Mouse (Mus musculus): ENCODE measurements around the gene Itgb2. TPM values are rescaled to one million over a fixed set of nuclear protein-coding genes. Genes with fewer than 3 reads are reported as not detected.
A peak's percentile ranks its signal among the peaks of the same experiment; 100 is the strongest.

The Itgb2 gene
- total RNA-seq, 2 experiments from 2014 or later, result 3.3 to 4.4 TPM

DNA sequence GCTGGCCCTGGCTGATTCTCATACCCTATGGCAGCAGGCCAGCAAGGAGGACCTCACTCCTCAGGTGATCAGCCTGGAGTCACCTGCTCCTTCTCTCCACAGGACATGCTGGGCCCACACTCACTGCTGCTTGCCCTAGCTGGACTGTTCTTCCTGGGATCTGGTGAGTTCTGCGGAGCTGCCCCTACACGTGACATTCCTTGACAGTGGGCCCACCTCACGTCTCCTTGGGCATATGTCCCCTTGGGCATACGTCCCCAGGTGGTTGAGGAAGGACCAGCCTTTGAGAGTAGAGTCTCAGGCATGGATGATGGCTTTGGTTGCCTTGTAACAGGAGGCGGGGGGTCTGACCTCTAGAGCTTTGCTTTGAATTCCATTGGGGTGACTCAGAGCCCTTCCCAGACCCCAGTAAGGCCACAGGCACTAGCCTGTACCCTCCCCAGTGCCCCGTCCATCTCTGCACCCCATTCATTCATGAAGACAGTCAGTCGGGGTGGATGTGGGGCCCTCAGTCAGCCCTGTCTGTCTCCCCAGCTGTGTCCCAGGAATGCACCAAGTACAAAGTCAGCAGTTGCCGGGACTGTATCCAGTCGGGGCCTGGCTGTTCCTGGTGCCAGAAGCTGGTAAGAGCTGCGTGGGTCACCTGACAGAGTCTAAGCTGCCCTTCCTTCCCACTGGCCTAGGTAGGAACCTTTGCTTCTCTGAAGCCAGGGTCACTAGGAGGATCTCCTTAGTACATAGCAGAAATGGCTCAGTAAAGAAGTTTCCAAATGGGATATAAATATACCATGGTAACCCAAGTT lies 12.0 kb downstream of the Itgb2 start:
- intact Hi-C loops (cut with DNase I), result no loop called here

DNA sequence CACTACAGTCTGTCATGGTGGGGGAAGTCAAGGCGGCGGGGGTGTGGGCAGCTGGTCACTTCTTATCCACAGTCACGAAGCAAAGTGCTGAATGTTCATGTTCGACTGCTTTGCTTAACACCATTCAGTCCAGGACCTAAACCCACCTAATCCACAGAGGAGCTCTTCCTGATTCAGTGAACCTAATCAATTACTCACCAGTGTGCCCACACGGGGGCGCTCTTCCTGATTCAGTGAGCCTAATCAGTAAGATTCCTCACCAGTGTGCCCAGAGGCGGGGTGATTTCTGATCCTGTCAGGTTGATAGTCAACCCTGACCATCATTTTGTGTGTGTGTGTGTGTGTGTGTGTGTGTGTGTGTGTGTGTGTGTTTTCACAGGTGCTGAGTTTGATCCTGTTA lies 13.2 kb downstream of the Itgb2 start:
- DNase-seq, result no peak
- intact Hi-C loops (cut with DNase I), result no loop called here

More for the DNA sequence above, 12.0 kb downstream of the Itgb2 start:
- DNase-seq, result no peak

DNA sequence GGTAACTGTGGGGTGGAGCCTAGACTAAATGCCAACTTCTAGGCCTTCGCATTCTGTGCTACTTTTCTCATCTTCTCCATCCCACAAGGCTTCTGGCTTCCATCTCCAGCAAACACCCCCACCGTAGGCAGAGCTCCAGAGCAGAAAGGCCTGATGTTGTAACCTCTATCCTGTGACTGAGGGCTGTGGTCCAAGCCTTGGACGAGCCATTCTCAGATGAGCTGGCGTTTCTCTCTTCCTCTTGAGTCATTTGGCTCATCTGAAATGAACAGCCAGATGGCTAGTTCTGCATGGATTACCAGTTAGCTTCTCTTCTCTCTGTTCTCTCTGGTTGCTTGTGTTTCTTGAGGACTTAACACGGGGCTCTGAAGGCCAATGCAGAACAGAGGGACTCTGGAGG lies 14.9 kb downstream of the Itgb2 start:
- intact Hi-C loops (cut with DNase I), result no loop called here
- peak; percentile 76 for DNase-seq

DNA sequence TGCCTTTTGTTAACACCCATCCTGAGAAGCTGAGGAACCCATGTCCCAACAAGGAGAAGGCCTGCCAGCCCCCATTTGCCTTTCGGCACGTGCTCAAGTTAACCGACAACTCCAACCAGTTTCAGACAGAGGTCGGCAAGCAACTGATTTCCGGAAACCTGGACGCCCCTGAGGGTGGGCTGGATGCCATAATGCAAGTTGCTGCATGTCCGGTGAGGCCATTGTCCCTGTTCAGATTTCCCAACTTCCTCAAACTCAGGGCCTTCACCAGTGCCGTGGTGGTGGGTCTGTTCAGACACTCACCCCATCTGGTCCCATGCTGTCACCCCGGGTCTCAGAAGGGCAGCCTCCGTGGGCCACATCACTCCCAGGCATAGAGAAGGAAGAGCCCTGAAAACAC lies 18.5 kb downstream of the Itgb2 start:
- intact Hi-C loops (cut with DNase I), result no loop called here

DNA sequence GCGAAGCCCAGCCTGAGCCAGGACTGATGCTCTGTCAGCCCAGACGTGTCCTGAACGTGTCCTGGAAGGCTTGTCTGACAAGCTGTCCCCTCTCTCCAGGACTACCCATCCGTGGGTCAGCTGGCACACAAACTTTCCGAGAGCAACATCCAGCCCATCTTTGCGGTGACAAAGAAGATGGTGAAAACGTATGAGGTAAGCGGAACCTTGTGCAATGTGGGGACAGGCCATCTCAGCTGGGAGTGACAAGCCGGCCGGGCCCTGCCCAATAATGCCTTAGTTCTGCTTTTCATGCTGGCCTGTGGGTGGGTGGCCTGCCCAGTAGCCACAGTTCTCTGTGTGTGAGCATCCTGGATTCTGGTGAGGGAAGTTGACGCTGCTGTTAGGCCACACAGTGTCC lies 20.8 kb downstream of the Itgb2 start:
- peak in 1 of 2 experiments; percentile 24 for DNase-seq
- intact Hi-C loops (cut with DNase I), result no loop called here

More for the DNA sequence above, 18.5 kb downstream of the Itgb2 start:
- DNase-seq, result no peak

DNA sequence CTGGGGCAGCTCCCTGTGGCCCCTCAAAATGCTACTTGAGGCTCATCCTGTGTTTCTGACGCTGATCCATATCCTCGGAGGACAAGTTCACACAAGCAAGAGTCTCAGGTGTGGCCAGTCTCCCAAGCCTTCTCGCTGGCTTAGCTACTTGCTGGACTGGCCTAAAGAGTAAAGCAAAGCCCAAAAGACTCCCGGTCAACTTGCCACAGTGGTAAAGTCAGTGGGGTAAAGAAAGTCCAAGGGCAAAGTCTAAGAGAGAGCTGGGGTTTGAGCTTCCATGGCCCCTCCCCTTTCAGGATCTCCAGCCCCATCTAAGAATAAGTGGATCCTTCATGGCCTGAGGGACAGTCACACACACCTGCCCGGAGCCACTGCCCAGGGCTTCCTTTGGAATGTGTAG lies 22.1 kb downstream of the Itgb2 start:
- DNase-seq, result no peak
- intact Hi-C loops (cut with DNase I), result no loop called here

DNA sequence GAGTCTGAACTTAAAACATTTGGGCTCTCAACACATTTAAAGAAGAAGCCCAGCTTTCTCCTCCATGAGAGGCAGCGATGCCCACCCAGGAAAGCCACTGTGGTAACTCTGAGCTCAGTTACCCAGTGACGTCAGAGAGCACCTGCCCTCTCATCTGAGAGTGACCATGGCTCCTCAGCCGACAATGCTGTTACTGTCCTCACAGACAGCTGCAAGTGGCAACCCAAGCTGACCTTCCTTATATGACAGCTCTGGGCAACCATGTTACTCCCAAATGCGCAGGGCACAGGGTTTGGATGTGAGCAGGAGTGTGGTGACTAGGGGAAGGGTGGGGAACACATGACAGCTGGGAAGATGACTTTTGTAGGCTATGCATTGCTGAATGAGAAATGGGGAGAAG lies 23.2 kb downstream of the Itgb2 start:
- intact Hi-C loops (cut with DNase I), result no loop called here

DNA sequence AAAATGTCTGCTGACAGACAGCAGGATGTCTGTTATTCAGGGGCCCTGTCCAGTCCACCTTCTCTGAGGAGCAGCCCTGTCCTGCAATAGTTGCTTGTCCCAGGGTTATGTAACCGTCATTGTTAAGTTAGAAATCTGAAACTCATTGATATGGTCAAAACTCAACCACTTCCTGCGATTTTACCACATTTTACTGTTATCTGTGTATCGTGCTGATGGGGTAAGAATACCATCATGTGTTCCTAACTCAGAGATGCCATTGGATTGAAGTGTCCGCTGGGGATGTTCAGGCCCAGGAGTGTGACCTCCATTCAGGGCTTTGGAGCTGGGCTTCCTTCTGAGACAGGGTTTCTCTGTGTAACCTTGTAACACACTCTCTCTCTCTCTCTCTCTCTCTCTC lies 24.9 kb downstream of the Itgb2 start:
- DNase-seq, result no peak
- intact Hi-C loops (cut with DNase I), result no loop called here

More for the DNA sequence above, 23.2 kb downstream of the Itgb2 start:
- no peak for DNase-seq

DNA sequence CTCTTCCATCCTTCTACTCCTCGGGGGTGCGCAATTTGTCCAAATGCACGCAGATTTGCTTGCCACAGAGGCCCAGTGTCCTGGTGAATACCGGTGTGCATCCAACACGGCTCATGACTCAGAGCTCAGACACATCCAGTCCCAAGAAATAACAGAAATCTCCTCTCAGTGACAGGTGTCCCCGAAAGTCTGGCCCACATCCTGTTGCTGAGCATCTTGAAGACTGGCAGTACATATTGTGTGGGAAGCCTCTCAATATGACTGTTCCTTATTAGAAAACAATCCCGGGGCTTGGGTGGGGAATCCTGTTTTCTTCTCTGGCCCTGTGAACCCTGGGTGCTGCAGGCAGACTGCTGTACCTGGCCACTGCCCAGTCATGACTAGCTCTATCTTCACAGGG lies 26.6 kb downstream of the Itgb2 start:
- DNase-seq, result no peak
- intact Hi-C loops (cut with DNase I), result no loop called here

DNA sequence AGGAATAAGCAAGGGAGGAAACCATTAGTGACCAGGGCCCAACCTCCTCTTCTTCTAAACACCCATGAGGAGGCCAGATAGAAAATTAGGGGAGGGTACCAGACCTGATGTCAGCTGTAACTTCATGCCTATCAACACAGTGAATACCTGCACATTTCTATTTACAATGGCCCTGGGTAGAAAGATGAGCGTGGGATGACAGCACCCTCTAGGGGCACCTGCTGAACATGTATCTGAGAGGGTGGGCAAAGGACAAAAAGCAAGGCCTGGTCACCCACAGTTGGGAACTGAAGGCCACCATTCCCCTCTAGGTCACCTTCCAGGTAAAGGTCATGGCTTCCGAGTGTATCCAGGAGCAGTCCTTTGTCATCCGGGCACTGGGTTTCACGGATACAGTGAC lies 27.6 kb downstream of the Itgb2 start:
- intact Hi-C loops (cut with DNase I), result no loop called here

DNA sequence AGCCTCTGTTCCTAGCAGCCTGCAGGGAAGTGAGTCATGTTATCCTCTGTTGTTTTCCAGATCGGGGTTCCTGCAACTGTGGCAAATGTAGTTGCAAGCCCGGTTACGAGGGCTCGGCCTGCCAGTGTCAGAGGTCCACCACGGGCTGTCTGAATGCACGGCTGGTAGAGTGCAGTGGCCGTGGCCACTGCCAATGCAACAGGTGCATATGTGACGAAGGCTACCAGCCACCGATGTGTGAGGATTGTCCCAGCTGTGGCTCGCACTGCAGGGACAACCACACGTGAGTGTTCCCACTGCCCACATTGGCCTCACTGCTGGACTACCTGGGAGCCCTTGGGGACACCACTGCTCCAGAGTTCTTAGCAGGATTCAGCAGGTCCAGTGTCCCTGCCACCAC lies 30.0 kb downstream of the Itgb2 start:
- DNase-seq, result no peak
- intact Hi-C loops (cut with DNase I), result no loop called here

More for the DNA sequence above, 27.6 kb downstream of the Itgb2 start:
- DNase-seq, result no peak

DNA sequence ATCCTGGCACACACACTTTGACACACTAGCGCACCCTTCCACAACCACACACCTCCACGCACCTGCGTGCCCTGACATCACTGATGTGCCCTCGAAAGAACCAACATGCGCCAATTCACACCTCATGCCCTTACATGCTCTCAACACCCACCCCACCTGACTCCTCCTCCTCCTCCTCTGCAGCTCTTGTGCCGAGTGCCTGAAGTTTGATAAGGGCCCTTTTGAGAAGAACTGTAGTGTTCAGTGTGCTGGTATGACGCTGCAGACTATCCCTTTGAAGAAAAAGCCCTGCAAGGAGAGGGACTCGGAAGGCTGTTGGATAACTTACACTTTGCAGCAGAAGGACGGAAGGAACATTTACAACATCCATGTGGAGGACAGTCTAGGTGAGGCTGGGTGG lies 30.8 kb downstream of the Itgb2 start:
- no peak for DNase-seq
- intact Hi-C loops (cut with DNase I), result no loop called here

DNA sequence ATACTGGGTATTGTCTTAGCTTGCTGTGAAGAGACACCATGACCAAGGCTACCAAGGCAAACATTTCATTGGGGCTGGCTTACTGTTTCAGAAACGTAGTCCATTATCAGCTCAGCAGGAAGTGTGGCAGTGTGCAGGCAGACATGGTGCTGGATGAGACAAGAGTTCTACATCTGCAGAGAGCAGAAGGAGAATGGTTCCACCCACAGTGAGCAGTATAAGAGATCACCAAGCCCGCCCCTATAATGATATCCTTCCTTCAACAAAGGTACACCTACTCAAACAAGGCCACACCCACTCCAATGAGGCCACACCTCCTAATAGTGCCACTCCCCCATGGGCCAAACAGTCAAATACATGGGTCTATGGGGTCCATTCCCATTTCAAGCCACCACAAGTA lies 31.5 kb downstream of the Itgb2 start:
- intact Hi-C loops (cut with DNase I), result no loop called here

DNA sequence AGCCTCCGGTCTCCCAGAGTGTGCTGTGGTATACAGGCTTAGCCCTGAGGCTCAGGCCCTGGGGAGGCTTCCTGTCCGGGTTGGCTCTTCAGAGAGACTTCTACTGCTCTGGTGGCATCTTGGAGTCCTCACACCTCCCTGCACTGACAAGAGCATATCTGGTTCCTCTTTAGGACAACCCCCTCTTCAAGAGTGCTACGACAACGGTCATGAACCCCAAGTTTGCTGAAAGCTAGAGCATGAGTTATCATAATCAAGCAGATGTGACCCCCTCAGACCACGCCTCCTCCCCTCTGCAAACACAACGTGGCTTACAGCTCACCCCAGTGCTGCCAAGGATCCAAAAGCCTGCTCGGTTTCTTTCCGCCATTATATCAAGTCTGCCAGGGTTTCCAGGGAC lies 35.0 kb downstream of the Itgb2 start:
- no peak for DNase-seq
- intact Hi-C loops (cut with DNase I), result loop anchor here (5.0 kb wide), 1 partner anchor 283 kb away; no protein-coding TSS in a partner anchor

More for the DNA sequence above, 31.5 kb downstream of the Itgb2 start:
- no peak for DNase-seq

DNA sequence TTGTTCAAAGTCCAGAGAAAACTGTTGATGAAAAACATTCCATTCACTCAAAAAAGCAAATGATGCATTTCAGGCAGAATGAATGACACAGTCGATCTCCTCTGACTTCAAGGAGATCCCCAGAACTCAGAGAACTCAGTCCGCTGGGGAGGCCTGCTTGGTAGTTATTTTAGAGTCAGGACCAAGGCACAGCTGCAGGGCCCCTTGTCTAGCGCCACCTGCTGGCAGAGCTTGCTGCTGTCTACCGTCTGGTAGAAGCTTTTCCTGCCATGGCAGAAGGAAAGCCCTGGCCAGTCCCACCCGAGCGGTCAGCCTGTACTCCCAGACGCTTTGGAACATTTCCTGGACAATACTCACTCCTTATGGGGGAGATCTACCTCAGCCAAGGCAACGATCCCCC lies 36.6 kb downstream of the Itgb2 start:
- DNase-seq, result peak; percentile 86 to 92
- intact Hi-C loops (cut with DNase I), result loop anchor here (1.0 to 5.0 kb wide), 2 partner anchors 49 to 284 kb away; no protein-coding TSS in a partner anchor

DNA sequence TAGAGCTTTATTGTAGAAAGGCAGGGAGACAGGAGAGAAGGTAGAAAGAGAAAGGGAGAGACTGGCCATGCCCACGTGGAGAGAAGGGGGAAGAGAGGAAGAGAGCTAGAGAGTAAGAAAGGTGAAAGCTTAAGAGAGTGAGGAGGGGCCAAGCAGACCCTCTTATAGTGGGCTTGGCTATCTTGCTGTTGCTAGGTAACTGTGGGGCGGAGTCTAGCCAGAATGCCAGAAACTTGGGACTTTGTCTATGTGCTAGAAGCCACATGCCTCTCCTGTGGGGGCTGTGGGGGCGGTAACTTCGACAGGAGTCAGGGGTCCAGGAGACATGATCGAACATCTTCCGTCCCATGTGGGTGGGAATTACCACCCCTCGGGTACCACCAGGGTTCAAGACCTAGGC lies 39.4 kb downstream of the Itgb2 start:
- intact Hi-C loops (cut with DNase I), result loop anchor here (5.0 kb wide), 1 partner anchor 287 kb away; no protein-coding TSS in a partner anchor
- DNase-seq, result no peak

DNA sequence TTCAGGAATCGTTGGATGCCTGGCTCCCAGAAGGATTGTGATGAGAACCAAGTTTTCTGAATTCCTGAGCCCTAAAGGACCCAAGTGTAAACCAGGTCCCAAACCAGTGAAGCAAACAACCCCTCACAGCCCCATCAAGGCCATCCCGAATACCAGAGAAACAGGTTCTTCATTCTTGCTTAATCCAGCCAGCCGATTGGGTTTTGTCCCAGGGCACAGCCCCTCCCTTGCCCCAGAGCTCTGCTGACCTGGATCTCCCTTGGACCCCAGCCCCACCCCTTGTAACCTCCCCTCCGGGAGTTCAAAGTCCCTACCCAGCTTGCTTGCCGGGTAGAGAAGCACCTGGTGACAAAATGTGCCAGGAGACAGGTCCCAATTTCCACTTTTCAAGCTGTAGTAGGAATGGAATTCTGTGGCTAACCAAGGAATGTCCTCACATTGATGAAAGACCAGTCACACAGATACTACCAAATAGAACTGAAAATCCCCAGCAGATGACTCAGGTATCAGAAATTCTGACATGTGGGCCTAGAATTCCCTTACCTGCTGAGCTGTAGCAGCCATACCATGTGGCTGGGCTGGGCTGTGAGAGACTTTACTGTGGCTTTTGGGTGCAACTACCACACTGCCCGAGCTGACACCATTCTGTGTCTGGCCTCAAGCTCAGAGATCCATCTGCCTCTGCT lies 40.1 kb downstream of the Itgb2 start:
- DNase-seq, result no peak
- intact Hi-C loops (cut with DNase I), result loop anchor here (5.0 kb wide), 1 partner anchor 288 kb away; no protein-coding TSS in a partner anchor

DNA sequence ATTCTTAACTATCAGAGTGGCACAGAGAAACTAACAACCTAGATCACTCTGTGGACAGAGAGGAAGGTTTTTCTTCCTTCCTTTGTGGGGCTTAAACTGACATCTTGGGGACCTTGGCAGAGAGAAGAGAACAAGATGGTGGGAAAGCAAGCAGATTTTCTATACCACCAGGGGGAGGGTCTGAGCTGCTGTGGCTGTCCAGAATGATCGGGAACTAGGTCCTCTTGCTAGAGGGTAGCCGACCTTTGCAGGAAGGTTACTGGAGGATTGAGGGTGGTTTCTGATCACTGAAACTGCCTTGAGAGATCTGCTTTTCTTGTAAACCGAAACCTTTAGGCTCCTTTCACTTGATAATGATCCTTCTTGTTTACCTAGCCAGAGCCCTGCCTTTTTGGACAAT lies 42.2 kb downstream of the Itgb2 start:
- intact Hi-C loops (cut with DNase I), result no loop called here
- DNase-seq, result peak in 1 of 2 experiments; percentile 11

DNA sequence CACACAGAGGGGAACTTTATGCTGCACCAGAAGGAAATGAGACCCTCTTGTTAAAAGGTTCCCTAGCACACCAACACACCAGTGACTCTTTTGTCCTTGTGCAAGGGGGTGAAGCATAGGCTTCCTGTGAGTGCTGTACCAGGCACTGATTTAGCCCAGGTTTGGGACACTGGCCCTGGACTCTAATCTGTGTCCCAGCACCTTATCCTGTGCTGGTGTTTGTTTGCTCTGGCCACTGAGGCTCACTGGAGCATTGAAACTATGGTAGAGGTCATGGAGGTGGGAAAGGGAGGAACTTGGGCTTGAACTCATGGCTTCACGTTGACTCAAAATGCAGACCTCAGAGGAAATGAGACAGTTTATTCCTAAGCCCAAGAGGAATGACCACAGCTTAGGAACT lies 43.1 kb downstream of the Itgb2 start:
- no peak for DNase-seq
- intact Hi-C loops (cut with DNase I), result no loop called here

DNA sequence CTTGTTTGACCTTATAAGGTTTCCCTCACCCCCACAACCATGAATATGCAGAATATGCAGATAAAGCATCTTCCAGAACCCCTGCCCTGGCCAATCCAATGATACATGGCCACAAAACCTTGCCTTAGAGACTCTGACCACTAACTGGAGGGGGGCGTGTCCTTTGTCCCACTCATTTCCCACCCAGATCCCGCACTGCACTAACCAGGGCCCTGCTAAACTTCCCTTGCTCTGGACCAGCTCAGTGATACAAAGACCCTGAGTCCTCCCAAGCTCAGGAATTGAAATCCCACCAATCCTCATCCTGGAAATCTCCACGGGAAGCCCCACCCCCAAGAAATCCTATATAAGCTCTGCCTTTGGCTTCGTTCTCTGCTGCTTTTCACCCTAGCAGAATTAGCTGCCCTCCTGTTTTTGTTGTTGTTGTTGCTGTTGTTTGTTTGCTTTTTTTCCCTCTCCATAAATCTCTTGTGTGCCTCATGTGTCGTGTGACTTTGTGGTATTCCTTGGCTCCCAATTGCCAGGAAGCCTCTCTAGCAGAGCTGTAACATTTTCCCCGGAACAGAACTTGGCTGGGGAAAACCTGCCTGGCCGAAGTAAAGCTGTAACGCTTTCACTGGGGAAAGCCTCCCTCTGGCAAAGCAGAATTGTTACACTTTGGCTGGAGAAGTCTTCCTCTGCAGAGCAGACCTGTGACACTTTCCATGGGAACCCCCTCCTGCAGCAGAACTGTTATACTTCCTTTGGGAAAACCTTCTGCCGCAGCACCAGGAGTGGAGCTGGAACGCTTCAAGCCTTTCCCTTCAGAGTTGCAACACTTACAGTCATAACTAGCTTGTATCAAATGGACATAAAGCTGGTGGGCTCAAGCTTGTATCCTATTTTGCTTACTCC lies 50.2 kb downstream of the Itgb2 start:
- DNase-seq, result peak; percentile 21 to 40
- intact Hi-C loops (cut with DNase I), result loop anchor here (5.0 kb wide), 1 partner anchor 42 kb away; the partner anchor contains the start of gene Ube2g2

DNA sequence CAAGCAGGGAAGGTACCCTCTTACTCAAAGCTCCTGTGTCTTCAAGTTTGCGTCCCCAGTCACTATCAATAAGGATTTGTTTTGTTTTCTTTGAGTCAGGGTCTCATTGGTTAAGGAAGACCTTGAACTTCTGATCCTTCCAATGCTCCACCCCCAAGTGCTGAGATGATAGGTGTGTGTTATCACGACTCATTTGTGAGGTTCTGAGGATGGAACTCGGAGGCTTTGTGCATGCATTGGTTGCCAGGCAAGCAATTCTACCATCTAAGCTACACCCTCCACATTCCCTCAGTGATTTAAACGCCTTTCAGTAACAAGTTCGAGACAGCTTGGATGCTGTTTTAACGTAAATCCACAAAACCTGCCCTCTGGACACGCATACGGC lies 51.0 kb downstream of the Itgb2 start:
- intact Hi-C loops (cut with DNase I), result loop anchor here (5.0 kb wide), 1 partner anchor 41 kb away; the partner anchor contains the start of gene Ube2g2
- DNase-seq, result no peak
